Comparison of ENCODE assay signal across 16 mouse cellular contexts in genomic region chr5:114290004-114290403, GRCm38 (mm10). TPM values are rescaled to one million over a fixed set of nuclear protein-coding genes. Genes with fewer than 3 reads are reported as not detected.
DNase-seq lines count a peak whose midpoint lies in the region; ATAC-seq lines count a peak whose summit lies in the region.
"Had no signal": no experiment of that assay in that cellular context is flagged by ENCODE, and none has a peak within 500 bp of the region (broad histone marks: within the 10 kb centered on the region; RNA-seq: fewer than 3 reads in every experiment).

No protein-coding gene starts in this region.

- H3K27ac ChIP-seq in hindbrain, embryonic 15.5 days (replicated peaks) = peak overlapping the region; percentile 0
- H3K27ac ChIP-seq in hindbrain, embryonic 11.5 days (ENCODE audit: low read depth, low read length) = no peak overlapping the region
- H3K27ac ChIP-seq in forebrain, embryonic 12.5 days = no peak overlapping the region
- no peak overlapping the region; the same call in 1 of the 2 replicates for H3K27ac ChIP-seq in midbrain, embryonic 14.5 days (replicated peaks; ENCODE audit: low read depth, low read length)
- H3K27ac ChIP-seq: heart, embryonic 15.5 days had no signal

- peak; percentile 61; the same call in 1 of the 2 replicates for ATAC-seq in hindbrain, embryonic 15.5 days (ENCODE audit: low FRiP score, low read depth)
- no peak for ATAC-seq in hindbrain, embryonic 11.5 days (ENCODE audit: low FRiP score)
- ATAC-seq in forebrain, embryonic 12.5 days (ENCODE audit: low FRiP score) = 0 out of 2 replicates have a peak, but pooled peaks have one; percentile 53
- ATAC-seq in midbrain, embryonic 14.5 days (ENCODE audit: low FRiP score, low TSS enrichment) = peak; percentile 43; the same call in 1 of the 2 replicates
- ATAC-seq: Patski had no signal

- H3K36me3 ChIP-seq in hindbrain, embryonic 15.5 days = no peaks in the 10 kb centered on the region
- no peaks in the 10 kb centered on the region for H3K36me3 ChIP-seq in hindbrain, embryonic 11.5 days (ENCODE audit: control insufficient read depth, insufficient read depth, low read length)
- H3K36me3 ChIP-seq in forebrain, embryonic 12.5 days (replicated peaks) = no peaks in the 10 kb centered on the region
- no peaks in the 10 kb centered on the region for H3K36me3 ChIP-seq in midbrain, embryonic 14.5 days (ENCODE audit: control insufficient read depth, insufficient read depth, low read length)
- H3K36me3 ChIP-seq: heart, embryonic 15.5 days had no signal

- H3K4me1 ChIP-seq in hindbrain, embryonic 15.5 days (replicated peaks) = peaks cover 10% of the 10 kb centered on the region
- no peaks in the 10 kb centered on the region; the same call in 1 of the 2 replicates for H3K4me1 ChIP-seq in hindbrain, embryonic 11.5 days (replicated peaks; ENCODE audit: control insufficient read depth, insufficient read depth, low read length)
- H3K4me1 ChIP-seq in forebrain, embryonic 12.5 days = peaks cover 36% of the 10 kb centered on the region
- peaks cover 13% of the 10 kb centered on the region; the same call in 1 of the 2 replicates for H3K4me1 ChIP-seq in midbrain, embryonic 14.5 days (ENCODE audit: control insufficient read depth, insufficient read depth, low read length)
- H3K4me1 ChIP-seq: heart, embryonic 15.5 days had no signal

- no peak for DNase-seq in hindbrain, embryonic 11.5 days (ENCODE audit: low spot score)
- DNase-seq in brain, adult 2 months (ENCODE audit: low read depth, low spot score) = peak; percentile 36
- peak; percentile 78 for DNase-seq in midbrain, embryonic 14.5 days
- DNase-seq in embryo, embryonic 10 days (ENCODE audit: low spot score) = no peak
- no peak for DNase-seq in cerebellum, postnatal 4 days (ENCODE audit: low spot score in 2 of 2)
- DNase-seq in spleen, adult 12 weeks (ENCODE audit: low spot score) = no peak
- DNase-seq: cerebellum, adult 11 months; cerebellum, postnatal 25 days; lung, embryonic 14.5 days had no signal

- H3K4me3 ChIP-seq in hindbrain, embryonic 15.5 days = no peak overlapping the region
- no peak overlapping the region for H3K4me3 ChIP-seq in hindbrain, embryonic 11.5 days (ENCODE audit: low read depth, low read length)
- no peak overlapping the region for H3K4me3 ChIP-seq in forebrain, embryonic 12.5 days (replicated peaks)
- no peak overlapping the region for H3K4me3 ChIP-seq in midbrain, embryonic 14.5 days (replicated peaks; ENCODE audit: low read depth, low read length)
- H3K4me3 ChIP-seq: erythroblast, embryonic 14.5 days; heart, embryonic 15.5 days had no signal

- no peak overlapping the region for H3K4me2 ChIP-seq in hindbrain, embryonic 15.5 days
- H3K4me2 ChIP-seq in hindbrain, embryonic 11.5 days (replicated peaks; ENCODE audit: low read depth, low read length) = no peak overlapping the region
- H3K4me2 ChIP-seq in forebrain, embryonic 12.5 days = no peak overlapping the region
- no peak overlapping the region for H3K4me2 ChIP-seq in midbrain, embryonic 14.5 days (ENCODE audit: low read length)
- H3K4me2 ChIP-seq: heart, embryonic 15.5 days; lung, embryonic 14.5 days had no signal

- WGBS in hindbrain, embryonic 15.5 days = 49% methylated on average over 3 of the region's 3 CpGs
- 59% methylated on average over 3 of the region's 3 CpGs for WGBS in hindbrain, embryonic 11.5 days
- whole genome bisulfite sequencing in forebrain, embryonic 12.5 days = 41% methylated on average over 3 of the region's 3 CpGs
- 41% methylated on average over 3 of the region's 3 CpGs for WGBS in midbrain, embryonic 14.5 days

- peaks cover 24% of the 10 kb centered on the region; the same call in 1 of the 2 replicates for H3K27me3 ChIP-seq in hindbrain, embryonic 15.5 days
- H3K27me3 ChIP-seq in hindbrain, embryonic 11.5 days (ENCODE audit: control insufficient read depth, insufficient read depth, low read length) = peaks cover 39% of the 10 kb centered on the region
- H3K27me3 ChIP-seq in forebrain, embryonic 12.5 days = peaks cover 52% of the 10 kb centered on the region
- peaks cover 15% of the 10 kb centered on the region for H3K27me3 ChIP-seq in midbrain, embryonic 14.5 days (ENCODE audit: control insufficient read depth, insufficient read depth, low read length)

- no peak overlapping the region for H3K9ac ChIP-seq in hindbrain, embryonic 15.5 days
- H3K9ac ChIP-seq in hindbrain, embryonic 11.5 days (ENCODE audit: low read depth, low read length) = no peak overlapping the region
- H3K9ac ChIP-seq in forebrain, embryonic 12.5 days = peak overlapping the region; percentile 25; the same call in 1 of the 2 replicates
- no peak overlapping the region for H3K9ac ChIP-seq in midbrain, embryonic 14.5 days (replicated peaks; ENCODE audit: low read length)
- H3K9ac ChIP-seq: heart, embryonic 15.5 days; lung, embryonic 14.5 days had no signal

- no peaks in the 10 kb centered on the region for H3K9me3 ChIP-seq in hindbrain, embryonic 15.5 days
- no peaks in the 10 kb centered on the region for H3K9me3 ChIP-seq in hindbrain, embryonic 11.5 days (ENCODE audit: control insufficient read depth, low read length)
- no peaks in the 10 kb centered on the region for H3K9me3 ChIP-seq in forebrain, embryonic 12.5 days
- H3K9me3 ChIP-seq in midbrain, embryonic 14.5 days (ENCODE audit: control insufficient read depth, low read length) = no peaks in the 10 kb centered on the region
- H3K9me3 ChIP-seq: heart, embryonic 15.5 days had no signal

RNA-seq across cellular contexts. Expression of gene Myo1h, which starts 1.0 kb away (rescaled TPM):
- polyA plus RNA-seq in hindbrain, embryonic 15.5 days (2015; fragmentation: Nextera tagmentation; extraction: Ambion mirVana) = 0.60 and 0.64 TPM in 2 replicates
- polyA plus RNA-seq in hindbrain, embryonic 11.5 days (2014; fragmentation: Nextera tagmentation; extraction: Ambion mirVana) = 0.59 and 0.96 TPM in 2 replicates
- 1.00 and 1.0 TPM in 2 replicates for polyA plus RNA-seq in forebrain, embryonic 12.5 days (2016; fragmentation: Nextera tagmentation; extraction: Ambion mirVana)
- polyA plus RNA-seq in midbrain, embryonic 14.5 days (2014; fragmentation: Nextera tagmentation; extraction: Ambion mirVana) = 0.34 and 0.74 TPM in 2 replicates
- polyA plus RNA-seq: erythroblast, embryonic 14.5 days; liver, adult 2 months had no signal

RNA-seq across cellular contexts. Expression of gene Foxn4, which starts 16.4 kb away (rescaled TPM):
- polyA plus RNA-seq in hindbrain, embryonic 15.5 days (2015; fragmentation: Nextera tagmentation; extraction: Ambion mirVana) = 0.12 and 0.73 TPM in 2 replicates
- 3.0 and 3.4 TPM in 2 replicates for polyA plus RNA-seq in hindbrain, embryonic 11.5 days (2014; fragmentation: Nextera tagmentation; extraction: Ambion mirVana)
- 0.41 and 0.82 TPM in 2 replicates for polyA plus RNA-seq in forebrain, embryonic 12.5 days (2016; fragmentation: Nextera tagmentation; extraction: Ambion mirVana)
- polyA plus RNA-seq in midbrain, embryonic 14.5 days (2014; fragmentation: Nextera tagmentation; extraction: Ambion mirVana) = 0.36 and 1.5 TPM in 2 replicates
- polyA plus RNA-seq: erythroblast, embryonic 14.5 days; intestine, embryonic 14.5 days; liver, adult 2 months; Patski had no signal

Comparison
In these comparisons a context has a peak if more than half of its experiments do, and no peak if none do; other contexts are left out.
1. DNase-seq: peak in brain, adult 2 months (single experiment) and midbrain, embryonic 14.5 days (single experiment); none in hindbrain, embryonic 11.5 days (single experiment), embryo, embryonic 10 days (single experiment), cerebellum, postnatal 4 days (0 of 2) and spleen, adult 12 weeks (single experiment).